Mouse (Mus musculus): ENCODE measurements around the gene Ptpn13.

The Ptpn13 gene

DNA sequence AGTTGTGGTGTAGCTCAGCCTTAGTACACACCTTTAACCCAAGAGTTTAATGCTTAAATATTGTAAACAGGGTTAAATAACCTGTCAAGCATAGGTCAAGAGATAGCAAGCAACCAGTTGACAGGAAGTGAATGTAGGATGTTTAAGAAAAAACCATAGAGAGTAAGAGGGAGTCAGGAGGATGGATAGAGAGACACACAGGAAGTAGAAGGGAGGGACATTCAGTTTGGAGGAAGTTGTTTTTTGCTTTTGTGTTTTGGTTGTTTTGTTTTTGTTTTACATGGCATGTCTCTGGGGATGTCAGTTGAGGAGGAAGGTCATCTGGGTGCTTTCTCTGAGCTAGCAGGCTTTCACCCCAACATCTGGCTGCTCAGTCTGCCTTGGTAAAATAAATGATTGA is 91.6 kb downstream of the Ptpn13 start:
- no peak for DNase-seq (ENCODE audit: low read depth, low spot score)

DNA sequence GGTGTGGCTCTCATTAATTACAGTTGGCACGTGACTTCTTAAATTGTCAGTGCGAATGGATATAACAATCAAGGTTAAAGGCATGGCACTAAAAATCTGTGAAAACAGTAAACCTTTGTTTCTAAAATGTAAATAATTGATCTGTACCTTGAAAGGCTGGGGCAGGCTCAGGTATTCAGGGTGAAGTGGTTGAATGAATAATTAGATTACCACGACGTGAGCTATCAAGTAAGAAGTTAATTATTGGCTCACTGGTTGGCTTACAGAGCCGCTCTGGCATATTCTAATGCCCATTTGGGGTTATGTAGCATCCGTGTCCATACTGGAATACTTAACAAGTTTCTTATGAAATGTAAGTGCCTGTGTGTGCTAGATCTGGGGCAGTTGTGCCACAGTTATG is 92.6 kb downstream of the Ptpn13 start:
- no peak for DNase-seq (ENCODE audit: low read depth, low spot score)

DNA sequence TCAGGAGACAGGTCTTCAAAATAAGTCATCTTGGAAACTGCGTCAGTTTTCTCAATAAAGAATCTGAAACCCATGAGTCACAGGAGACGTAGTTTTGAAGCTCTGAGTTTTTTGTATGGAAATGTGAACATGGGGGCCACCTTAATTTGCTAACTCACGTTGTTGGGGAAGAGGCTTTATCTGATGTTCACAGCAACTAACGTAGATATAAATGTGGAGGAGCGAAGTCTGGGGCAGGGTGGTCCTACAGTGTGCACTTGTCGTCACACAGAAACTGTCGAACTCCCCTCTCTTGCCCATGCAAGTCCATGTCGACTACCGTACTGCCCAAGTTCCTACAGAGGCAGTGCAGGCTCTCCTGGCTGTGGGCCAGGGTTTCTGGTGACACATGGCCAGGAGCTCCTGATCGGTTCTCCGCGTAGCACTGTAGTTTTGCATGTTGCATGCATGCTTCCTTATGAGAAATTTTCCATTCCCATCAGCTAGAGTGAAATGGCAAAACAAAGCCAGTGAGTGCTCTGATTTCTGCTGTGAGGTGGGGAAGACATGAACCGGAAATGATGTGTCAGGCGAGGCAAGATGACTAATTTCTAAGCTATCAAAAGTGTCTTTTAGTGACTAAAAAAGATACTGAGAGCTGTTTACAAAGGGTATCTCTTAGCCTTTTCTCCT is 93.9 kb downstream of the Ptpn13 start:
- no peak for DNase-seq (ENCODE audit: low read depth, low spot score)

DNA sequence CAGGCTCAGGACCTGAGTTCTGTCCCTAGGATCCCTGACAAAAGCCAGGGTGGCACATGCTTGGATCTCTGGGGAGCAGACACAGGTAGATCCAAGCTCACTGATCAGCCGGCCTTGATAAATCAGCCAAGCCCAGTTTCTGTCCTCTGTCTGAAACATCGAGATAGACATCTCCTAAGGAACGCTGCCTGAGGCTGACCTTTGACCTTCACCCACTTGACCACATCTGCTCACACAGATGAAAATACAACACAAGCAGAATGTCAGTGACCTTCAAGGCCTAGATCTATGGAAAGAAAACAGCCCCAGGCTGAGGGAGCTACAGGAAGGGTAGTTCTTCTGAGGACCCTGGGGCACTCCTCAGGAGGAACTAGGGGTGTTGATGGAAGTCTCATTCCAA is 97.4 kb downstream of the Ptpn13 start:
- peak; percentile 21 for DNase-seq (ENCODE audit: low read depth, low spot score)

DNA sequence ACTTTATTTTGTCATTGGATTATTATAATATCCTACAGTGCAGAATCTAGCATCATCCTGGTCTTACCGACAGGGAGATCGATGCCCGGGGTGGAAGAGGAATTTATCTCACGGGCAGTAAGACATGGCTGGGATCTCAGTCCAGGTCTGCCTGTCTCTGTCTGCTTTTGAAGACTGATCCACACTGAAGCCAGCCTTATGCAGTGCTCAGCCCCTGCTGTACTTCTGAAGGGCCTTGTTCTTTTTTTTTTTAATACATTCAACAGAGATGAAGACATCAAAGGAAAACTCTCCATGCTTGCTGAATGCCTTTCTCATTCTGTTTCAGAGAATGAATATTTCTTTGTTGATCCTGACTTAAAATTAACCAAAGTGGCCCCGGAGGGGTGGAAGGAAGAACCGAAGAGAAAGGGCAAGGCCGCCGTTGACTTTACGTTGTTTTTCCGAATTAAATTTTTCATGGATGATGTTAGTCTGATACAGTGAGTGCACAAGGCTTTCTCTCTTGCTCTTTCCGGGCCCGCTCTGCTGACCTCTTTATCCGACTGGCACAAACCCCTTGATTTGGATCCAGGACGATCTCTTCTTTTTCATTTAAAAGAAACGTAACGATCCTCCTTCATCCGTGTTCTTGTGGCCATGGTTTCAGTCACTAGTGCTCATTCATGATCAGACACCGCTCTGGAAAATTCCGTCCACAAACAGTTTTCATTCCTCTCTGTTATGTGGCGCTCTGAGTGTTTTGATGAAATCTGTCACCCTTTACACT is 101.9 kb downstream of the Ptpn13 start:
- no peak for DNase-seq (ENCODE audit: low read depth, low spot score)

DNA sequence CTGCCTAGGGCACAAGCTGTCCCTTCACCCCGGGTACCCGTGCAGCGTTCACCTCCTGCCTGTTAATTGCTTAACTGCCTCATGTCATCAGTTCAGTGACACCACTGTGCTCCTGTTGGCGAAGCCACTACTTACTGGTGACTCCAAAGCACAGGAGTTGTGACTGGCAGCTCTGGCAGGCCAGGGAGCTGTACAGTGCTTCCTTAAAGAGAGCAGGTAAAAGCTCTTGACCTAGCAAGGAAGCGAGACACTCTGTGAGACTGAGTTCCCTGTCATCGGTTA is 102.4 kb downstream of the Ptpn13 start:
- no peak for DNase-seq (ENCODE audit: low read depth, low spot score)

DNA sequence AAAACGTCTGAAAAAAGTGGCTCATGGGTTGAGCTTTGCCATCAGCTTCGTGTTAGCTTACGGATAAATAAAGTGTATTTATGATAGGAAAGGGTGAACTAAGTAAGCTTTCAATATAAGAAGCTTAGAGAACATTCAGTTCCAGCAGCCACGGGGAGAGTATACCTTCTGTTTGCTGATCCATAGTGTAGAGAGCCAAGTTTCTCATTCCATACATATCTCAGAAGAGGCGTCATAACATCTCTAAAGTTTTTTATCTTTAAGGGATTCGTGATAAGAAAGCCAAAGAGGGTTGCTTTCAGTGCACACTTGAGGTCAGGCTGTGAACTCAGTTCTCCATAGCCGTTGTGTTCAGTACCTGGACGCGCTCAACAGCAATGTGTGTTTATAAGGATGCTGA is 105.2 kb downstream of the Ptpn13 start:
- DNase-seq (ENCODE audit: low read depth, low spot score) = no peak

DNA sequence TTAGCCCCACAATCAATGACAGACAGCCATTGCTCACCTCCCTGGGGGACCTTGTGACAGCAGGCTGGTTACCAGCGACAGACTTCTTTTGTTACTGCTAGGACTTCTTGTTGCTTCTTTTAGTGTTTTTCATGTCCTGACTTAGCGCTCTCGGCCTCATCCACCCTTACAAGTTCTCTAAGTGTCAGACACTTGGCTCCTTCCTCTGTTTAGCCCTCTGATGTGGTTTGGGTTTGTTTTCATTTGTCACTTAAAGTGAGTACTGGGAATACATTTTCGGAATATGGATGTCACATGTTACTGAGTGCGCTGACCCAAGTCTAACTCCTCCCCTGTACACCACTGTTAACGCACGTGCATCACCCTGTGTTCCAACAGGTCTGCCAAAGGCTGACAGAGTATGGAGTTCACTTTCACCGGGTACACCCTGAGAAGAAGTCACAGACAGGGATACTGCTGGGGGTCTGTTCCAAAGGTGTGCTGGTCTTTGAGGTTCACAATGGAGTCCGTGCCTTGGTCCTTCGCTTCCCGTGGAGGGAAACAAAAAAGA is 107.9 kb downstream of the Ptpn13 start:
- DNase-seq (ENCODE audit: low read depth, low spot score) = no peak

DNA sequence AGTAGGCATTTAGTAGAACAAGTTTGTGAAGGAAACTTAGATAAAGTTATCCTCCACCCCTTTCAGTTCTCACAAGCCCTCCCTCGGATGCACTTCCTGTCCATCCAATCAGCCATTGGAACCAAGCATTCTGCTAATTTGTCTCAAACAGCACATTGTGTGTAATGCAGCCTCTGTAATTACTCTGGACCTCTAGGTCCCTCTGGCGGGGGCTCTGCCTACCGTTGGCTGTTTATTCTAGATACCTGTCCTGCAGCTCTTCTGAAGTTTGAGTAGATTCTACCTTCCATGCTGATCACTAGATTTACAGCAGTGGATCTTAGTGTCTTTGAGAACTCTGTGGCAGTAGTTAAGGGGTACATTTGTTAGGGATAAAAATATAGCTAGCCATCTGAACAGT is 109.5 kb downstream of the Ptpn13 start:
- DNase-seq (ENCODE audit: low read depth, low spot score) = no peak

DNA sequence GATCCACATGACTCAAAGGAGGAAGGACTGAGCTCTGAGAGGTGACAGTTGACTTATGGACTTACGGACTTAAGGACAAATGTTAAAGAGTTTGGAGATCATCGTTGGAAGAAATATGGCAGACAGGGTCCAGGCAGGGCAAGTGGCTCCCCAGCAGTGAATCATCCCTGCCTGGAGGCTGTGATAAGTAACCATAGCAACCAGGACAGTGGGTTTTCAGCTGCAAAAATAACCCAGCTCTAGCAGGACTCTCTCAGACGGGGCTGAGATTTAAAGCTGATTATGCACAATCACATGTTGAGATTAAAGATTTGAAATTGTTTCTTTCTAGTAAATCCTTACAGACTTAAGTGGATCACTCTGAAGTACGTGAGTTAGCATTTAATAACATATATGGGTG is 112.4 kb downstream of the Ptpn13 start:
- no peak for DNase-seq (ENCODE audit: low read depth, low spot score)

DNA sequence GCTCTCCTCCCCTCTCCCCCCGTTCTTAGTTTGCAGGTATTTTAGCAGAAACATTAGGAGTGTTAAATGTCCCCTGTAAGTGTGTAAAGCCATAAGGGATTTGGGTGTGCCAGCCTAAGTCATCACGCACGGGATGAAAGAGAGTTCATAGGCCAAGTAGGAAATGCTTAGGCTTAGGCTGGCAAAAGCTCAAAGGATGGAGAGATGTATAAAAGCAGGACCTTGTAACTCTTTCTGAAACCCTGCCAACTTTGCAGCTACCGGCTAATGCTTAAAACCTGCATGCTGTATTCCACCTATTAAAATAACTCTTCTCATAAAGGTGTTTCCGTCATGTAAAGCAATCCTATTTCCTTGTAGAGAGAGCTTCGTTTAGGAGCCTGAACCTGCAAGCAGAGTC is 115.6 kb downstream of the Ptpn13 start:
- DNase-seq (ENCODE audit: low read depth, low spot score) = no peak

DNA sequence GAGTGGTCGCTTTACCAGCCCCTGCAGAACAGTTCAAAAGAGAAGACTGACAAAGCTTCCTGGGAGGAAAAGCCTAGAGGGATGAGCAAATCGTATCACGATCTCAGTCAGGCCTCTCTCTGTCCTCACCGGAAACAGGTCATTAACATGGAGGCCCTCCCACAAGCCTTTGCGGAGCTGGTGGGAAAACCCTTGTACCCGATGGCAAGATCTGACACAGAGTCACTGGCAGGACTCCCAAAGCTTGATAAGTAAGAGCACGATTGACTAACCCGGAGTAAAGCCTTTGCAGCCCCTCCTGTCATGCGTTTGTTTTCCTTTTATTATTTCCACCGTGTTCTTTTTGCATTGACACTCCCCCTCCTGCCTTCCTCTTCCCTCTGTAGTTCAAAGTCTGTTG is 116.1 kb downstream of the Ptpn13 start:
- no peak for DNase-seq (ENCODE audit: low read depth, low spot score)

DNA sequence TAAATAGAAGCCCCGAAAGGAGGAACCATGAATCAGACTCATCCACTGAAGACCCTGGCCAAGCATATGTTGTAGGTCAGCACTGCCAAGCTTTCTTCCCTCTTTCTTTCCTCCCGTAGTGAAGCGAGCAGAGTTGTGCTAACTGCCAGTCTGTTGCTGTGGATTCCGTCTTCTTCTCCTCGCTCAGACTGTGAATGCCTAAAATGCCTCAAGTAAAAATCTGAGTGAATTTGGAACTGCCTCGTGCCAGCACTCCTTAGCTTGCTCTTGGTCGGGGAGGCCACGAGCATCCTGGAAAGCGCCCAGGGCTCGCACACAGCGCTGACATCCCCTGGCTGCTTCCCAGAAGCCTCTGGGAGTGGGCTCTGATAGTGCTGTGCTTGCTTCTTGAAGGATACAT is 116.5 kb downstream of the Ptpn13 start:
- DNase-seq (ENCODE audit: low read depth, low spot score) = no peak

DNA sequence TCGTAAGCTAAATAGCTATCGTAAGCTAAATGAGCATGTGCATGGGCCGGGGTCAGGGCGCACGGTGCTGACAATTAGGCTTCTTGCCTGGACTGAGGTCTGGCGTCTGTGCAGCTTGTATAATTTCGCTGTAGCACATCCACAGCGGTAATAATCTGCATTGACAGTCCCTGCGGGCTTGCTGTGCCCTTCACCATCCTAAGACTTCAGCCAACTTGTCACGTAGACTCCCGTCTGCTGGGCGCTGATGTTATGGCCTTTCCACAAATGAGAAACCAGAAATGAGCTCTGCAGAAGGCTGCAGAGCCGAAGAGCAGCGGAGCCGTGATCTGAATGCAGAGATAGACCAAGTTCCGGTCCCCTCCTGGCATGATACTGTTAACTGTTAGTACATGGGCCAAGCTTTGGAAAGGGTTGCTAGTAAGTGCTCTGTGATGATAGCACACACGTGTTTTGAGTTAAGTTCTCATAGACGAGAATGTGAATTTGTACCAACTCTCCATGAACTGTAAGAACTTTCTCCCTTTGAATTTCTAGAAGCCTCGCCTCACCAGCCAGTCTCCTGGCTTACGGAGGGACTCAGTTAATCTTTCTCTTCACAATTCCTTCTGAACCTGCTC is 120.5 kb downstream of the Ptpn13 start:
- DNase-seq (ENCODE audit: low read depth, low spot score) = no peak

DNA sequence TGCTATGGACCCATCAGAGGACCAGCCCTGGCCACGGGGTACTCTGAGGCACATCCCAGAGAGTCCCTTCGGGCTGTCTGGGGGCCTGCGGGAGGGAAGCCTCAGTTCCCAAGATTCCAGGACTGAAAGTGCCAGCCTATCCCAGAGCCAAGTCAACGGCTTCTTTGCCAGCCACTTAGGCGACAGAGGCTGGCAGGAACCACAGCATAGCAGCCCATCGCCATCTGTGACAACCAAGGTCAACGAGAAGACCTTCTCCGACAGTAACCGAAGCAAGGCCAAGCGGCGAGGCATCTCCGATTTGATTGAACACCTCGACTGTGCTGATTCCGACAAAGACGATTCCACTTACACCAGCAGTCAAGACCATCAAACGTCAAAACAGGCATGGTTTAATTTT is 129.8 kb downstream of the Ptpn13 start:
- no peak for DNase-seq (ENCODE audit: low read depth, low spot score)

DNA sequence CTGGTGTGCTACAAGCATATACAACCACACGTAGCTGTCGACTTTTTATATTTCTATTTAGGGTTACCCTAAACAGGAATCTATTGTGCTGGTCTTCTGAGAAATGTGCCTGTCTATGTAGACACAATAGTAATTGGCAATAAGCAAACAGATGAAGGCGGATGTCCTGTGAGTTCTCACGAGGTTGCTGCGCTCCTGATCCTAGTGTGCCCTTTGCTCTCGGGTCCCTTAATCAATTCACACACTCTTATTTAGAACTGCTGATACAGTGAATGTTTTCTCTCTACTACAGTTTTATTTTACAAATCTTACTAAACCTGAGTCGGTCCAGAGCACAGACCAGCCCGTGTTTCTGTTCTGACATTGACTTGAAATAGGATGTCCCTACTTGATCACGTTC is 135.6 kb downstream of the Ptpn13 start:
- DNase-seq (ENCODE audit: low read depth, low spot score) = no peak

DNA sequence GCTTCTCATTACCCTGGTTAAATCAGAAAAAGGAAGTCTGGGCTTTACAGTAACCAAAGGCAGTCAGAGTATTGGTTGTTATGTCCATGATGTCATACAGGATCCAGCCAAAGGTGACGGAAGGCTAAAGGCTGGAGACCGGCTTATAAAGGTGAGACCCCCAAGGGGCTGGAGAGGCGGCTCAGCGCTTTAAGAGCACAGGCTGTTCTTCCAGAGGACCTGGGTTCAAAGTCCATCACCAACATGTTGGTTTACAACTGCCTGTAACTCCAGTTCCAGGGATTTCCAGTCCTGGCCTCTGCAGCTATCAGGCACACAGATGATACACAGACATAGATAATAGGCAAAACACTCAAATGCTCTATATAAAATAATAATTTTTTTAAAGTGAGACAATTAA is 143.0 kb downstream of the Ptpn13 start:
- no peak for DNase-seq (ENCODE audit: low read depth, low spot score)

DNA sequence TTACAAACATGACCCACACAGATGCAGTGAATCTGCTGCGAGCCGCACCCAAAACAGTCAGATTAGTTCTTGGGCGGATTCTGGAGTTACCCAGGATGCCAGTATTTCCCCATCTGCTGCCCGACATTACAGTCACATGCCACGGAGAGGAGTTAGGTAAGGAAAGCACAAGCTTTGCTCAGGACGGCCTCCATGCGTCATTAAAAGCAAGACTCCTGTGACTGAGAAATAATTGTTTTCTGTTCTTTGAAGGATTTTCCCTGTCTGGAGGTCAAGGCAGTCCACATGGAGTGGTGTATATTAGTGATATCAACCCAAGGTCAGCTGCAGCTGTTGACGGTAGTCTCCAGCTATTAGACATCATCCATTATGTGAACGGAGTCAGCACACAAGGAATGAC is 144.5 kb downstream of the Ptpn13 start:
- DNase-seq (ENCODE audit: low read depth, low spot score) = no peak

DNA sequence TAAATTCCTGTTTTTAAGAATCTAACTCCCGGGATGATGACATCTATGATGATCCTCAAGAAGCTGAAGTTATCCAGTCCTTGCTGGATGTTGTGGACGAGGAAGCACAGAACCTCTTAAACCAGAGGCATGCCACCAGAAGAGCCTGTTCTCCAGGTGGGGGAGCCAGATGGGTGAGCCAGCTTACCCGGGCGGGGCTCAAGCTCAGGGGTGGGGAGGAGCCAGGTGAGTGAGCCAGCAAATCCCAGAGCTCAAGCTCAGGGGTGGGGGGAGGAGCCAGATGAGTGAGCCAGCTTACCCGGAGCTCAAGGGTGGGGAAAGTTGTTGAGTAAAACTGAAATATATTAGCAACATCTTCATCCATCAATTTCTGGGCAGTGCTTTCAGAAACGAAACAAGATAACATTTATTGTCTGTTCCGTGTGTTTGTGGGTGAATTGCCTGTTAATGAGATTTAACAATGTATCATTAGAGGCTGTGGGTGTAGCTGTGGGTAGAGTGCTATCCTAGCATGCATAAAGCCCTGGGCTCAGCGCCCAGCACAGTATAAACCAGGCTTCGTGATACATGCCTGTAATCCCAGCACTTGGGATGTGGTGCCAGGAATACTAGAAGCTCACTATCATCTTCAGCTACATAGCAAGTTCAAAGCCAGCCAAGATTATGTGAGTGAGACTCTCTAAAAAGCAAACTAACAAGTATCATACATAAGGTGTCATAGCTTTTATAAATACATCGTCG is 154.9 kb downstream of the Ptpn13 start:
- peak; percentile 54 for DNase-seq (ENCODE audit: low read depth, low spot score)

DNA sequence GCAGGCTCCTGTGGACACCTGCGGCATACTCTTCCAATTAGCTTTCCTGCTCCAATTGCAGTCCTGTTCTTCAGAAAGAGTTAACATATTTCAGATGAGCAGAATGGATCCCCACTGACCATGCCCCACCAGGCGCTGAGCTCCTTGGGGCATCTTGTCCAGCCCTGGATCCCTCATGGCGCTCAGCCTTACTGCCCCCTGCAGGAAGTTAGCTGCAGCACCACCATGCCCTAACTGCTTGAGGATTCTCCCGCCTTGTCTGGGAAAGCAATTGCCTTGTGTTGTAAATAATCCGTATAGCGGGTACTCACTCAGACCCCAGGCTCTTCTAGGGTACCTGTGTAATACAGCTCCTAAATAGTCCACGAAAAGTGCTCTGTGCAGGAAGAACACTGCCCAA is 162.2 kb downstream of the Ptpn13 start:
- DNase-seq (ENCODE audit: low read depth, low spot score) = peak; percentile 65

DNA sequence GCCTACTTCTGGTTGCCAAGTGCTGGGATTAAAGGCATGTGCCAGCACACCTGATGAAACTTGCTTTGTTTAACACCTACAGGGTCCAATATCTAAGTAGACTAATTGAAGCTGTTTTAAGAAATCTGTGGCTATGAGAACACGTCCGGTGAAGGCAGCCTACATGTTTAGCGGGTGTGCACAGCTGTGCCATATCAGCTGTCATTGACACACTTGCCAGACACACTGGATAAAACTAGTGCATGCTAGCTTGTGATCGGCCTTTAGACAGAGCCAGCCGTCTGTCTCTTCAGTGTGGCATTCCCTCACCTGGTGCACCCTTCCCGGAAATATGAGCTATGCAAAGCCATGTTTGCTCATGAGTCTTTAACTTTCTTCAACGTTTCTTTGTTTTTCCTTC is 166.9 kb downstream of the Ptpn13 start:
- DNase-seq (ENCODE audit: low read depth, low spot score) = no peak

DNA sequence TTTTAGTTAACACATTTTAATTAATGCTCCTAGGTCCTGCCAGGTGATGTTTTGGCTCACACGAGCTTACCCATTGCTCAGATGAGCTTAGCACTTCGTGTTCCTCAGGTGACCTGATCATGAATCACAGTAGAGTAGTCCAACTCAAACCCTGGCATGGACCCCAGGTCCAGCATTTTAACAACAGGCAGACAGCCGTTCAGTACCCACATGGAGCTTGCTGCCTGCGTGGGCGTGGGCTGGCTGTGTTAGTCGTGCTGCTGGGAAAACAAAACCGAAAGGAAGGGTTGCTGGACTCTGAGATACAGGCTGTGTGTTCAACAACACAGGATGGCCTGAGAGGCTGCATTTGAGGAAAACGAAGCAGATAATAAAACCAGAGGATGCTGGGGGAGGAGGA is 167.7 kb downstream of the Ptpn13 start:
- DNase-seq (ENCODE audit: low read depth, low spot score) = no peak

Data from ES-CJ7 (cell line).